18 mouse cellular contexts compared by ENCODE assay signal in the genomic region with DNA sequence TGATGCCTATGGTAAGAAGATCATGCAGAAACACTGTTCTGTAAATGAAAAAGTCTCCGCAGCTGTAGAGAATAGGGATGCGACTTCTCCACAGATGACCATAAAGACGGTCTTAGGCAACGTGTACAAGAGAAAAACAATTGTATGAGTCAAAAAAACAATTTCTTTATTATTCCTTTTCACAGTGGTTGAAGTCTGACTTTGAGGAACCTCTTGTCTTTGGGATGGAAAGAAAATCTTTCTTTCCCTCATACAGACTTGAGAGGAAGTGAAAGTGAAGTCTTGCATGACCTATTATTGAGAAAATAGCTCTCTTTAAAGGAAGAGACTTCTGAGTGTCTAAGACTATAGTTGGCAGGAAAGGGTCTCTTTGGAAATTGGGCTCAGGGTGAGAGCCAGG.
DNase-seq lines count a peak whose midpoint lies in the region; ATAC-seq lines count a peak whose summit lies in the region.
"Had no signal": no experiment of that assay in that cellular context is flagged by ENCODE, and none has a peak within 500 bp of the region (broad histone marks: within the 10 kb centered on the region; RNA-seq: fewer than 3 reads in every experiment).

No protein-coding gene starts in this region.

- peak; percentile 22 for DNase-seq in heart, adult 11 months
- DNase-seq in heart, postnatal 14 days, result no peak
- peak; percentile 4 to 49 for DNase-seq in spleen, postnatal 36 days (ENCODE audit: low spot score in 2 of 2)
- no peak for DNase-seq in spleen, adult 12 weeks (ENCODE audit: low spot score)
- no peak for DNase-seq in kidney, postnatal 36 days
- no peak for DNase-seq in ovary, adult 18-20 months (ENCODE audit: low spot score)
- DNase-seq: adrenal gland, postnatal 36 days; cerebellum, adult 11-12 months; cerebellum, postnatal 10 days; gastrocnemius, postnatal 25 days; heart, postnatal 36 days; kidney, adult 11 months; lung, adult 2 months; right cerebral cortex, postnatal 4 days; thymus, postnatal 25 days had no signal

- peak; percentile 93 for ATAC-seq in megakaryocyte, adult 5-6 weeks (ENCODE audit: poor library complexity, severe bottlenecking)
- ATAC-seq: CD4-positive, CD25-positive, alpha-beta regulatory T cell, adult 4 months; liver, embryonic 12.5 days had no signal

- intact Hi-C loops in heart, postnatal 14 days (cut with DNase I), result no loop called here

Comparison
In these comparisons a context has a peak if more than half of its experiments do, and no peak if none do; other contexts are left out.
1. DNase-seq: peak in heart, adult 11 months (single experiment) and spleen, postnatal 36 days (2 of 2); none in heart, postnatal 14 days (0 of 2), spleen, adult 12 weeks (single experiment), kidney, postnatal 36 days (0 of 2) and ovary, adult 18-20 months (single experiment).